Mouse (Mus musculus): ENCODE results near the gene Ifitm1. TPM values are rescaled to one million over a fixed set of nuclear protein-coding genes. Genes with fewer than 3 reads are reported as not detected.

Gene Ifitm1
- polyA plus RNA-seq, 2 experiments, result 30.9 to 35.7 TPM

GRCm38 (mm10) chr7:140949255-140949654 is 17.8 kb upstream of the Ifitm1 start:
- H3K9me3 ChIP-seq (ENCODE audit: control insufficient read depth, low read length), result no peaks in the 10 kb centered on the region
- H3K27me3 ChIP-seq (ENCODE audit: control insufficient read depth, insufficient read depth, low read length), result no peaks in the 10 kb centered on the region
- TF ChIP-seq EP300 (IDR thresholded peaks at IDR 0.05; ENCODE audit: low read depth) (no peak), CTCF (IDR thresholded peaks at IDR 0.05; ENCODE audit: low read depth) (no peak)
- H3K9ac ChIP-seq (replicated peaks), result no peak overlapping the region
- ATAC-seq (ENCODE audit: insufficient read depth) (no peak), DNase-seq (ENCODE audit: low read depth in 3 of 3, low spot score in 3 of 3) (no peak)
- H3K4me2 ChIP-seq (ENCODE audit: low read depth), result no peak overlapping the region
- H3K4me3 ChIP-seq (ENCODE audit: insufficient read depth in 1 of 2, low read depth in 2 of 2, low read length in 2 of 2), result no peak overlapping the region
- WGBS (ENCODE audit: insufficient replicate concordance), result 61% methylated on average over 6 of the region's 6 CpGs
- no peak overlapping the region for H3K27ac ChIP-seq
- H3K36me3 ChIP-seq (replicated peaks; ENCODE audit: control insufficient read depth, insufficient read depth, low read depth), result no peaks in the 10 kb centered on the region; the same call in 1 of the 2 replicates
- H3K4me1 ChIP-seq (replicated peaks; ENCODE audit: control insufficient read depth in 2 of 2, insufficient read depth in 2 of 2, low read length in 1 of 2), result peaks cover 0 to 17% of the 10 kb centered on the region in 2 experiments; a peak in 2 of 4 replicates

GRCm38 (mm10) chr7:140949824-140950530 is 17.0 kb upstream of the Ifitm1 start, which contains the start of gene Ifitm5:
Gene Ifitm5, minus strand, starts transcription at chr7:140950291.
- Histone ChIP-seq H3K4me1 (replicated peaks; ENCODE audit: control insufficient read depth in 2 of 2, insufficient read depth in 2 of 2, low read length in 1 of 2) (peaks cover 0 to 17% of the 10 kb centered on the region in 2 experiments; a peak in 2 of 4 replicates), H3K9me3 (ENCODE audit: control insufficient read depth, low read length) (no peaks in the 10 kb centered on the region), H3K36me3 (replicated peaks; ENCODE audit: control insufficient read depth, insufficient read depth, low read depth) (no peaks in the 10 kb centered on the region; the same call in 1 of the 2 replicates), H3K4me3 (ENCODE audit: insufficient read depth in 1 of 2, low read depth in 2 of 2, low read length in 2 of 2) (no peak within 1 kb of the TSS), H3K27me3 (ENCODE audit: control insufficient read depth, insufficient read depth, low read length) (no peaks in the 10 kb centered on the region), H3K27ac (no peak within 1 kb of the TSS), H3K4me2 (ENCODE audit: low read depth) (no peak within 1 kb of the TSS), H3K9ac (replicated peaks) (no peak within 1 kb of the TSS)
- DNase-seq (ENCODE audit: low read depth in 3 of 3, low spot score in 3 of 3) (no peak), ATAC-seq (ENCODE audit: insufficient read depth) (no peak)
- WGBS (ENCODE audit: insufficient replicate concordance), result 72% methylated on average over 16 of the region's 16 CpGs
- TF ChIP-seq EP300 (IDR thresholded peaks at IDR 0.05; ENCODE audit: low read depth), result no peak
- no peak for TF ChIP-seq CTCF (IDR thresholded peaks at IDR 0.05; ENCODE audit: low read depth)

GRCm38 (mm10) chr7:140951051-140951450 is 16.0 kb upstream of the Ifitm1 start:
- Histone ChIP-seq H3K4me3 (ENCODE audit: insufficient read depth in 1 of 2, low read depth in 2 of 2, low read length in 2 of 2) (no peak overlapping the region), H3K9me3 (ENCODE audit: control insufficient read depth, low read length) (no peaks in the 10 kb centered on the region), H3K4me1 (replicated peaks; ENCODE audit: control insufficient read depth in 2 of 2, insufficient read depth in 2 of 2, low read length in 1 of 2) (peaks cover under 1 to 18% of the 10 kb centered on the region in 2 experiments; a peak in 3 of 4 replicates), H3K36me3 (replicated peaks; ENCODE audit: control insufficient read depth, insufficient read depth, low read depth) (no peaks in the 10 kb centered on the region; the same call in 1 of the 2 replicates), H3K27ac (no peak overlapping the region), H3K9ac (replicated peaks) (no peak overlapping the region), H3K4me2 (ENCODE audit: low read depth) (no peak overlapping the region), H3K27me3 (ENCODE audit: control insufficient read depth, insufficient read depth, low read length) (no peaks in the 10 kb centered on the region)
- WGBS (ENCODE audit: insufficient replicate concordance), result 66% methylated on average over 8 of the region's 8 CpGs
- DNase-seq (ENCODE audit: low read depth in 3 of 3, low spot score in 3 of 3) (no peak), ATAC-seq (ENCODE audit: insufficient read depth) (no peak)
- TF ChIP-seq EP300 (IDR thresholded peaks at IDR 0.05; ENCODE audit: low read depth), result no peak

- H3K36me3 ChIP-seq (replicated peaks; ENCODE audit: control insufficient read depth, insufficient read depth, low read depth), result no peaks in the 10 kb centered on the region
- no peak overlapping the region for H3K9ac ChIP-seq (replicated peaks)
- WGBS (ENCODE audit: insufficient replicate concordance), result 52% methylated on average over 6 of the region's 6 CpGs
- DNase-seq (ENCODE audit: low read depth in 3 of 3, low spot score in 3 of 3) (no peak), ATAC-seq (ENCODE audit: insufficient read depth) (no peak)
- H3K4me1 ChIP-seq (replicated peaks; ENCODE audit: control insufficient read depth in 2 of 2, insufficient read depth in 2 of 2, low read length in 1 of 2), result peaks cover 3 to 24% of the 10 kb centered on the region in 2 experiments; a peak in 3 of 4 replicates
- no peaks in the 10 kb centered on the region for H3K27me3 ChIP-seq (ENCODE audit: control insufficient read depth, insufficient read depth, low read length)
- no peak overlapping the region for H3K4me2 ChIP-seq (ENCODE audit: low read depth)
- no peaks in the 10 kb centered on the region for H3K9me3 ChIP-seq (ENCODE audit: control insufficient read depth, low read length)
- TF ChIP-seq CTCF (IDR thresholded peaks at IDR 0.05; ENCODE audit: low read depth) (no peak), EP300 (IDR thresholded peaks at IDR 0.05; ENCODE audit: low read depth) (no peak)
- H3K4me3 ChIP-seq (ENCODE audit: insufficient read depth in 1 of 2, low read depth in 2 of 2, low read length in 2 of 2), result no peak overlapping the region
- no peak overlapping the region for H3K27ac ChIP-seq
Measured at GRCm38 (mm10) chr7:140951765-140952164, 15.3 kb upstream of the Ifitm1 start.

- Histone ChIP-seq H3K4me1 (replicated peaks; ENCODE audit: control insufficient read depth in 2 of 2, insufficient read depth in 2 of 2, low read length in 1 of 2) (peaks cover 3 to 19% of the 10 kb centered on the region in 2 experiments; a peak in 3 of 4 replicates), H3K36me3 (replicated peaks; ENCODE audit: control insufficient read depth, insufficient read depth, low read depth) (no peaks in the 10 kb centered on the region), H3K4me2 (ENCODE audit: low read depth) (no peak overlapping the region), H3K4me3 (ENCODE audit: insufficient read depth in 1 of 2, low read depth in 2 of 2, low read length in 2 of 2) (no peak overlapping the region), H3K9me3 (ENCODE audit: control insufficient read depth, low read length) (no peaks in the 10 kb centered on the region), H3K27me3 (ENCODE audit: control insufficient read depth, insufficient read depth, low read length) (no peaks in the 10 kb centered on the region), H3K9ac (replicated peaks) (no peak overlapping the region), H3K27ac (no peak overlapping the region)
- 65% methylated on average over 7 of the region's 7 CpGs for WGBS (ENCODE audit: insufficient replicate concordance)
- no peak for TF ChIP-seq CTCF (IDR thresholded peaks at IDR 0.05; ENCODE audit: low read depth)
- TF ChIP-seq EP300 (IDR thresholded peaks at IDR 0.05; ENCODE audit: low read depth), result no peak
- no peak for DNase-seq (ENCODE audit: low read depth in 3 of 3, low spot score in 3 of 3)
- no peak for ATAC-seq (ENCODE audit: insufficient read depth)
Measured at GRCm38 (mm10) chr7:140952441-140952840, 14.6 kb upstream of the Ifitm1 start.

All from liver, embryonic 14.5 days (tissue).